Mouse (Mus musculus): ENCODE data around the gene Gm20388. TPM values are rescaled to one million over a fixed set of nuclear protein-coding genes. Genes with fewer than 3 reads are reported as not detected.

The Gm20388 gene
- total RNA-seq, 2 experiments from 2014 or later: 11.4 to 18.1 TPM

DNA sequence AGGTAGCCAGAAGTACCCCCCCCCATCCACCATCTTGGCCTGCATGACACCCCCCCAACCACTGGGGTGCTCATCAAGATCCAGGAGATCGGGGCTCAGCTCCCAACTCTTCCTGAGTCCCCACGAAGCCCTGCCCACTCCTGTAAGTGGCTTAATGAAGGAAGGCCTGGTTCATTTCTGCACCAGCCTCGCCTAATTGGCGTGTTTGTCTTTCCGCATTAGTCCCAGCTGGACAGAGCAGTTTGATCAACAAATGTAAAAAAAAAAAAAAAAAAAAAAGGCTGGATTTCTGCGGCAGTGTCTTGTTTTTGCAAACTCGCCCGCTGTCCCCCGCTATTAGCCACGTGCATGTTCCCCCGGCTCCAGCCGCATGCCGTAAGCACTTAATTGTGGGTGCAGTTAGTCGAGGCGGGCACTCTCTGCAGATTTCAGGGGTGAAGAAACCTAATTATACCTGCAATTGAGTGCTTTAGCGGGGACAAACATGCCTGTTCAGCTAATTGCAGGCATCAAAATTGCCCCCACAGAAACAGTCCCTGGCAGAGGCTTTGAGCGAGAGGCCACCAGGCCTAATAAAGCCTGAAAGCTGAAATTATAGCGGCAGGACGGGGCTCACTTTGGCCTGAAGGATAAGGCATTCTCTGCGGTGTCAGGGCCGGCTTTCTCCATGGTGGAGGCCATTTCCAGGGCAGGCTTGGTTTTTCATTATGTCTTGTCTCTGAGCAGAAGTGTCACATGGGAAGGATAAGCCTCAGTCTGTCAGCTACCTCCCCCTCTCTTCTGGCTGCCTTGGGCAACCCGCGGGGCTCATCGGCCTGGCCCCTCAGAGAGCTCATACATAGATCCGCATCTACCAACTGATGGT is 566.3 kb downstream of the Gm20388 start:
- ATAC-seq (replicated peaks; ENCODE audit: low FRiP score, low TSS enrichment, poor library complexity, severe bottlenecking): no peak

DNA sequence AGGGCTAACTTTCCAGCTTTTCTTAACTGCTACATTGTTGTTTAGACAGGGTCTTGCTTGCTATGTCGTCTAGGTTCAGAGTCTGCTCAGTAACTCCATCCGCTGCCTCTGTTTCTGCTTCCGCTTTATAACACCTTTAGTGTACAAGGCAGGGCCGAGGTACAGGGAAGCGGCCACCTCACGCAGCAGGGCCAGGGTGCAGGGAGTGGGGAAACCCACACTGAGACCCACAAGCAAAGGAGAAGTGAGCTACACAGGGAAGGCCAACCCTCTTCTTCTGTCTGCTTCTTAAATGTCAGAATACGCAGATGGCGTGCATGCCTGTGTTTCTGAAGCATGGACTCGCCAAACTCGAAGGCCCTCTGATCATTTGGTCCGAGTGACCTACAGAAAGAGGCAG is 568.1 kb downstream of the Gm20388 start:
- no peak for ATAC-seq (replicated peaks; ENCODE audit: low FRiP score, low TSS enrichment, poor library complexity, severe bottlenecking)

DNA sequence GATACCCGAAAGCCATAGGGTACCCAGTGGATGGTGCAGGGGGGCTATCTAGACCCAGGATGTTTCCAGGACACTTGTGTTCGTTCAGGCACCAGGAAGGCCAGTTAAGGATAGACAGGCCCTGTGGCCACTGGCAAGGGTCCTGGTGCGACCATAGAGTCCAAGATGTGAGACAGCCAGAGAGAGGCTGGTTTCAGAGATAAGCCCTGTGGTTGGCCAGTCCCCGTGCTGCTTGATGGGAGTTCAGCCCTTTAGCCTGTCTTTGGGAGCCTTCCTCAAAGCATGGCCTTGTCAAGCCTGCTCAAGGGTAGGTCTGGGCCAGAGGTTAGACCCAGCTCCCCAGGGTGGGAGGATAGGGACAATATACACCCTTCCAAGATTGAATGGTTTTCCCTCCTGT is 569.0 kb downstream of the Gm20388 start:
- peak; percentile 23; the same call in 1 of the 2 replicates for ATAC-seq (replicated peaks; ENCODE audit: low FRiP score, low TSS enrichment, poor library complexity, severe bottlenecking)

DNA sequence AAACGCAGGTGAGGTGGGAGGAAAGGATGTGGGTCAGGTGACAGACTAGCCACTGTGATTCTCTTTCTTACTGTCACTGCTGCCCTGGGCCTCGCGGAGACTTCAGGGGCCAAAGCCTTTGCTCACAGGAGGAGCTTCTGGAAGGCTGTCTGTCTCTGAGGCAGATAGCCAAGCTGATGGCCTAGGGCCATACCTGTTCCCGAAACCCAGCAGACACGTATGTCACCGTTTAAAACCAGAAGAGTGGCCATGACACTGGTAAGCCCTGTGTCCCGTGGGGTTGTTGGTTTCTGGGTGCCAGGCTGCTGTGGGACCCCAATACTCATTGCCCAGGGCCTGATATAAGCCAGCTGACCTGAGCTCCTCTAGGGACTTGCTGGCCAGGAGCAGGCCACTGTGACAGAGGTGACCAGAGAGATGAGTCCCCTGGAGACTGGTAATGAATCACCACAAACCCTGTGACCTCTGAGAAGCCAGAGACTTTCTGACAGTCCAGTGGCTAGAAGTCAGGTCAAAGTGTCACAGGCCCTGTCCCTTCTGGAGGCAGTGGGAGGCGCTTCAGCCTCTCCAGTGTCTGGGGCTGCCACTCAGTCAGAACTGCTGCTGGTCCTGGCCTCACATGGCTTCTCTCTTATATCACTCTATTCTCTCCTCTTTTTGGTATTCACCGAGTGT is 571.5 kb downstream of the Gm20388 start:
- no peak for ATAC-seq (replicated peaks; ENCODE audit: low FRiP score, low TSS enrichment, poor library complexity, severe bottlenecking)

DNA sequence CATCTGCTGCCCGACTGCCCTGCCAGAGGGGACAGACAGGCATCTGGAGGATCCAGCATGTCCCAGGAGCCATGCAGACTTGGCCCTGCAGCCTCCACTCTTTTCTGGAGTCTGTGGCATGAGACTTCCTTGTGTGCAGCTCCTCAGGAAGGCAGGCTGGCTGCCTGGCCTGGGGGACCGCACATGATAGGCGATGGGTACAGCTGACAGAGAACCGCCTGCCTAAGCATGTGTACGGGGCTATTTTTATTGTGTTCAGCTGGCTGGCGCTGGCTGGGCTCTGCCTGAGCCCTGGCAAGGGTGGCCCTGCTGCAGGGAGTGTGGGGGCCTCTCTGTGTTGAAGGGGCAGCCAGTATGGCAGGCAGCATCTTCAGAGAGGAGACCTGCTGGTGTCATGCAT is 573.8 kb downstream of the Gm20388 start:
- ATAC-seq (replicated peaks; ENCODE audit: low FRiP score, low TSS enrichment, poor library complexity, severe bottlenecking): no peak

DNA sequence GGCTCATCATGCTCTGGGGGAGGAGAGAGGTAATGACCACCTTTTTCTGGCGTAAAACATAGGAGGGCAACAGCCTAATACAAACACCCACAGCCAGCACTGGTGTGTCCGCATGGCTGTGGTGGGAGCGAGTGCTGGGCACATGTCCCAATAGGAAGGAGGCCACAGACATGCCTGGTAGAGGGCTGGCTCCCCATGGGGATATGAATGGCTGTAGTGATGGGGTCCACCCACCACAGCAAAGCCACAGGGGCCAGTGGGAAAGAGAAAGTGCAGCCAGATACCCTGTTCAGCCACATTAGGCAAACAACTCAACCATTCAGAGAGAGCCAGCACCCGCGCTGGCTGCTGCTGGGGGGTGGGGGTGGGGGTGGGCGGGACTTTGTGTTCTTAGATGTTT is 574.5 kb downstream of the Gm20388 start:
- no peak for ATAC-seq (replicated peaks; ENCODE audit: low FRiP score, low TSS enrichment, poor library complexity, severe bottlenecking)

DNA sequence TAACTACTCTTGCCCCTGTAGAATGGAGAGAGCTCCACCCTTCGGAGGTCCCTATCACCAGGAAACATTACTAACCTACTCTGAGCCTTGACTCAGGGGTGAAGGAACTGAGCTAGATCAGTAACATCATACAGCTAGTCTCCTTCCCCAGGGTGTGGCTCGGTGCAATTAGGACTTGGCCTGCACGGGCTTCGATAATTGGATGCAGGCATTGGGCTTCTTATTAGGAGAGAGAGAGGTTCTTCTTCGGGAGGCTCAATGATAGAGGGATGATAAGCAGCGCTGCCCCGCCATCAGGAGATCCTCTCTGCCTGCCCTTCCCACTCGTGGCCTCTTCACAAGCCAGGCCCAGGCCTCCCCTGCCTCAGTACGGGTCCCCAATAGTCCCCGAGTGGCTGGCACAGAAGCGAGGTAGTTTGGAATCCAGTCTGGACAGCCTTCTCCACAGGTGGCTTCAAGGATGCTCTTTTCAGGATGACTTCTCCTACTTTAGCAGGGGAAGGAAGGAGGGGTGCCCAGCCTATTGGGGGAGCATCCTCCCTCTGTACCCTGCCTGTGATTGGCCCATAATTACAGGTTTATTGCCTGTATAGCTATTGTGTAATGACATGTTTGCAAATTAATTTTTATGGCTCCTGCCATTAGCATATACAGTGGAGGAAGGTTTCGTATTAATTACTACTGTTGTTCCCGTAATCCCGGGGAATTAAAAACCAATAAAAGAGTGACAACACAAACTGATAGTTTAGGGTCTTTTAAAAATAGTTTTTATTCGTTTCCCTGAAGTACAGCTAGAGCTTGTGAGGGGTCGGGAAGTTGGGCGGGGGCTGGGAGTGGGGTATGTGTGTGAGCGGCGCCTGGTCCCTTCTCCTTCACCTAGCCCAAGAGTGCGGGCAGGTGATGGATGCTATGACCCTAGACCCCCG is 575.2 kb downstream of the Gm20388 start:
- ATAC-seq (replicated peaks; ENCODE audit: low FRiP score, low TSS enrichment, poor library complexity, severe bottlenecking): peak; percentile 53

DNA sequence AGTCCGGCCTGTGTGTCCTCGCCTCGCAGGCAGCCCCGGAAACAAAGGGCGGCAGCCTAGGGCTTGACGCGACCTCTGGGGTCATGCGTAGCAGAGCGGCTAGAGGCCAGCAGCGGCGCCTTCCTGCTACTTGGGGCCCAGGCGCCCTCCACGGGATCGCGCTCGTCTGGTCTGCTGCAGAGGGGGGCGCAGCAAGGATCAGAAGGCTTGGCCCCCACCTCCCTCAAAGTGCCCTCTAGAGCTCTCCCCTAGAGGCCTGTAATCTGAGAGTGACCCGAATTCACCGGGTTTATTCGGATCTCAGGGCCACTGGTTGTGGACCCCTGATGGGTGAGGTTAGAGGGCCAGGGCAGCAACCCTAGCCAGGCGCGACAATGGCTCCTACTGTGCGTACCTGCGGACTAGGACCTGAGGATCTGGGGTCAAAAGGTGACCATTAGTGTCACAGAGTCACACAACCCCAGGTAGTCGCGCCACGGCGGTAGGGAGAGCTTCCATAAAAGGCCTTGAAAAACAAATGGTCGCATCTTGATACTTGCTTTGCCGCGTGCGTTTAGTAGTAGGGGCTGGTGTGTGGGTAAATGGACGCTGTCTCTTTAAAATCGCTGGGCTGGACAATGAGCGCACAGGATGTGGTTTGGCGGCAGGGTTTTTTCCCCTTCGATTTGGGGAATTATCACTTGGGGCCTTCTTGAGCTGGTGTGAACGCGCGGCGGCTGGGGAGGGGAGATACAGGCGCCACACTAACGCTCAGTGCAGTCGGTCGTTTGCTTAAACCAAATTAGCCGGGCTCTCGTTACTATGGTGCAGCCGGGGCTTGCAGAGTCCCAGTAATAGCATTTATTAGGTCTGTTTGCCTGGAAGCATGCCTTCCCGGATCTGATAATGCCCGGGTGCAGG is 576.1 kb downstream of the Gm20388 start:
- ATAC-seq (replicated peaks; ENCODE audit: low FRiP score, low TSS enrichment, poor library complexity, severe bottlenecking): peak; percentile 55

DNA sequence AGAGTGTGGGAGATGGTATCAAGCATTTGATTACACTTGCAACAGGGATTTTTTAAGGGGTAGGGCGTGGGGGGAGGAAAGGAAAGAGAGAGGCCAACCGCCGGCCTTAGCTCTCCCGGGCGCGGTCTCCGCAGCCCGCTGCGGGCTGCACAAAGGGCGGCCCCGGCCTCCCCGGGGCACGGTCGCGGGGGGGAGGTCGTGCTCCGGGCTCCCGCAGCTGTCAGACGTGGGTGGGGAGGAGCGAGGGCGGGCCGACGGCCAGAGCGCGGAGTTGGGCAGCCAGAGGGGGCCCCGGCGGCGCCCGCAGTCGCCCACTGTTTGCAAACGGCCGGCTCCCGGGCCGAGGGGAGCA is 576.7 kb downstream of the Gm20388 start:
- ATAC-seq (replicated peaks; ENCODE audit: low FRiP score, low TSS enrichment, poor library complexity, severe bottlenecking): peak; percentile 3; the same call in 1 of the 2 replicates

DNA sequence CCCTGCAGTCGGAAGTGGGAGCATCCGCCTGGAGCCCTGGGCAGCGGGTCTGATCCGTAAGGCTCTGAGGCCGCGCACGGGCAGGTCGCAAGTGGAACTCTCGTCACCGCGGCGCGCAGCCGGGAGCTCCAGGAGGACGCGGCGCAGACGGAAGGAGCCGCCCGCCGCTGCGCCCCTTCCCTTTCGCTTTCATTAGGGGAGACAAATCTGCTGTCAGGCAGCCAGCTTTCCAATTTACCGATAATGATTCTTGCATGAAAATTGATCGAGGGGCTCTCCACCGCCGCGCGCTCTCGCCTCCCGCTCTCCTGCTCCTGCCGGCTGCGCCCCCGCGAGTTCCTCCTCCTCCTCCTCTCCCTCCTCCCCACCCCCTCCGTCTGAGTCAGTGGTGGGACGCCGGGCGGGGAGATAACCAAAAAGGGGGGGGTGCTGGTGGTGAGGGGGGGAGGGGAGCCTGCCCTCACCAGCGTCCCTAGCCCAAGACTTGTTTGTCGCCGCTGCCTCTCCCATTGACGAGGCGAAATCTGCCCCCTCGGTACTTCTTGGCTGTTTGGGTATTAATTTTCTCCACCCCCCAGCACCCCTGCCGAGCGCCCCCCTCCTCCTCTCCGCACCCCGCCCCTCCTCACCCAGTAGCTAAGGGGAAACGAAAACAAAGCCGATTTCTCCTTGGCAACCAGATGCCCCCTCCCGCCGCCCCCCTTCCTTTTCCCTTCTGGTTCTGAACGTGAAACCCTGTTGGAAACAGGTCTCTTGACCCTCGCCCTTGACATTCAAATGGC is 577.3 kb downstream of the Gm20388 start:
- peak; percentile 6 for ATAC-seq (replicated peaks; ENCODE audit: low FRiP score, low TSS enrichment, poor library complexity, severe bottlenecking)

DNA sequence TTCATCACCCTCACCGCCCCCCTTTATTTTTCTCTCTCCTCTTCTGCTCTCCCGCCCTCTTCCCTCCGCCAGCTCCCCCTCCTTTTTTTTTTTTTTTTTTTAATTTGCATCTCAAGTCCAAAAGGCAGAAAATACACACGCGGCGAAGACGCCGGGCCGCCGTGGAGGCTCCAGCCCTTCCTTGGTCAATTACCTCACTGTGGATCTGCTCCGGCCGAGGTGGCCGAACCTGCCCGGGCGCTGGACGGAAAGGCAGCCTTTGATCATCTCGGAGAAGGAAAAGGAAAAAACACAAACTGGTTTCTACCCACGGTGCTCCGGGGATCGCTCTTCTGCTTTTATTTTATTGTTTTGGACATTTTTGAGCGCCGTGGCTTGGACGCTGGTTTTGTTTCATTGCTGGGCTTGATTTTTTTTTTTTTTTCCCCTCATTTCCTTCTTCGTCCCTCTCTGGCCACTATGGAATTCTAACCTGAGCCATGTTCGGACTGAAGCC is 578.0 kb downstream of the Gm20388 start:
- ATAC-seq (replicated peaks; ENCODE audit: low FRiP score, low TSS enrichment, poor library complexity, severe bottlenecking): no peak

DNA sequence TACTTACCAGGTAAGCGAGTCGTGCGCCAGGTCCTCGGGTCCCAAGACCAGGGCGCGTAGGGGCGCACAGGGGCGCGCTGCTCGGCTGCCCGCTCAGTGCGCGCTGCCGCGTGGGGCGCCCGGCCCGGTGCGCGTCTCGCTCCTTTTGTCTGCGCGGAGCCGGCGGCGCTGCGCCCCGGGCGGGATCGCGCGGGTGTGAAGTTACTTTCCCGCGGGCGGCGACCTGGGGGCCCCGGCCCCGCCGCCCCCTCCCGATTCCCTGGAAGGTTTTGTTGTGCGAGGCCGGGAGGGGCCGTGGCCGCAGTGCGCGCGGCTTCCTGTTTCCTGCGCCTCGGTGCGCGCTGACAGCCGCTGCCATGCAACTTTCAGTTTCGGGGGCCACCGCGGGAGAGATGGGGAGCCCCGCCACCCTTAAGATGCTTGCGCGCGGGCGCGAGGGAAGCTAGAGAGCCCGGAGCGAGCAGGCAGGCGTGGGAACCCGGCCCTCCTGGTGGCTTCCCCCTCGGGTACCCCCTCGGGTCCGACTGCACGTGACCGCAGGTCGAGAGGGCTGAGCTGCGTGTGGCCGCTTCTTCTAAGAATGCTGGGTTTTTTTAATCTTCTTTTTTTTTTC is 578.6 kb downstream of the Gm20388 start:
- ATAC-seq (replicated peaks; ENCODE audit: low FRiP score, low TSS enrichment, poor library complexity, severe bottlenecking): no peak

DNA sequence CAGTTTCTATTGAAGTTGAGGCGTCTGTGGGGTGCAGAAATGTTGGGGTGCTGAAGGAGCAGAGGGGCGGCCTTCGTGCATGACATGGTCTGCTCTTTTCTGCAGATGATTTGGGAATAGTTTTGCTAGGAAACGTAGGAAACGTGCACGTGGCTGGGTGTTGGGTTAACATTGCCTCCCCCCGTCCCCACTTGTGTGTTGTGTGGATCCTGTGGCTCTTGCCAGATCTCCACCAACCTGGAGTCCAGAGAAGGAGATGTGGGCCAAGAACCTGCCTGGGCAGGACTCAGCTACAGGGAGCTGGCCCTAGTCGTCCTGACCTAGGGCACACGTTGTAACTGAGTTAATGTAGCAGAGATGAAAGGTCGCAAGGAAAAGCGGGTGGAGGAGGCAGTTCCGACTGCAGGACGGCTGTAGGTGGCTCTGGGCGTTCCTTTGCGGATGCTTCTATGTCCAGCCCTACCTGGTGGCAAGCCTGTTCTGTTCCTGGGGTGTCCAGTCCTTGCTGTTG is 579.2 kb downstream of the Gm20388 start:
- ATAC-seq (replicated peaks; ENCODE audit: low FRiP score, low TSS enrichment, poor library complexity, severe bottlenecking): no peak

DNA sequence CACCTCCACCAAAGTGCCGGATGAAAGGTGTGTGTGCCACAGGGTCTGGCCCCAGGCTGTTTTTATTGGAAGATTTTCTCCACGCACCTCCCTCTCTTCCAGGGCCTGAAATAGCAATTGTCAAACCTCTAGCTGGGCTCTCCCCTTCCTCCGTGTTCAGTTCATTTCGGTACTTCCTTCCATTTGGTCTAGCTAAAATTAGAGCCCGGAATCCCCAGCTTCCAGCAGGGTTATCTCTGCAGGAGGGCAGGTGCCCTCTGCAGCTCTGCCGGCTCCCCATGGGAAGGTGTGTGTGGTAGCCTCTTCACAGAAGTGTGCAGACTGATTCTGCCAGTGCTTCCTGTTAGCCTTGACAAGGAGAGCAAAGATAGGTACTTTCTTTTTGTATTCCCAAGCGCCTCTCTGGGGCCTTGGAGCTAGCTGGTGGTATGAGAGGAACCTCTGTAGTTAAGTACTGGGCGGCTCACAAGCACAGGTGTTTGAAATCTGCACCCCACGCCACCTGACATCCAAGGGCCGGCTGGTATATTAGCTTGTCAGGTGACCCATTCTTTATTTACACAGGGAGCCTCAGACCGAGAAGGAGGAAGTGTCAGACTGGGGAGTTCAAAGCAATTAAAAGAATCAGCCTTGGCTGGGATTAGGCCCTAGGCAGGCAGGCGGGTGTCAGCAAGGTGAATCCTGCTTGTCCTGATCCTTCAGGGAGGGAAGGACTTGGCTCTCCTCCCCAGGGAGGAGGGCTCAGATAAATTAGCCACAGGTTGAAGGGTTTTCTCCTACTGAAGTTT is 579.9 kb downstream of the Gm20388 start:
- no peak for ATAC-seq (replicated peaks; ENCODE audit: low FRiP score, low TSS enrichment, poor library complexity, severe bottlenecking)

DNA sequence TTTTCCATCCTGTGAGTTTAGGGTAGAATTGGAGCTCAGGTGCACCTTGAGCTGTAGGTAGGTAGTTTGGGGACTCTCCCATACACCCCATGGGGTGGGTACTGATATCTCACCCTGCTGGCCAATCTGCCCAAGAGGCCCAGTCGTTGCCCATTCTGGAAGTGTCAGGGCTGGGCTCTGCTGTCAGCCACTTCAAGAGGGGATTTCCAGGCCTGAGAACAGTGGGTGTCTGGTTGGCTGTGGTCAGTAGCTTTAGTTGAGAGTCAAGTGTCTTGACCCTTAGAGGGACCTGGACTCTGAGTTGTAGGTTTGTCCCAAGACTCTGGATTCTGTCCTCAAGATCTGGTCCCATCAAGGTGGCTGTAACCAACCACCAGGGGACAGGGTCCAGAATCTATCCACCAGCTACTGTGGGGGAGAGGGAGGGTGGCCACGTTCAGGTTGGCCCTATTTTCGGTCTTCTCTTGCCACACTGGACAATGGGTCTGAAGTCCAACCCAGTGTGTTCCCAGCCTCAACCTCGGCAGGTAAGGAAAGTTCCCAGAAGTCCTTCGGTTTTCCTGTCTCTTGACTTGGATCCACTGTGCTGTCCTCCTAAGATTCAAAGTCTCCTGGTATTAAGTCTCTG is 580.6 kb downstream of the Gm20388 start:
- ATAC-seq (replicated peaks; ENCODE audit: low FRiP score, low TSS enrichment, poor library complexity, severe bottlenecking): no peak

DNA sequence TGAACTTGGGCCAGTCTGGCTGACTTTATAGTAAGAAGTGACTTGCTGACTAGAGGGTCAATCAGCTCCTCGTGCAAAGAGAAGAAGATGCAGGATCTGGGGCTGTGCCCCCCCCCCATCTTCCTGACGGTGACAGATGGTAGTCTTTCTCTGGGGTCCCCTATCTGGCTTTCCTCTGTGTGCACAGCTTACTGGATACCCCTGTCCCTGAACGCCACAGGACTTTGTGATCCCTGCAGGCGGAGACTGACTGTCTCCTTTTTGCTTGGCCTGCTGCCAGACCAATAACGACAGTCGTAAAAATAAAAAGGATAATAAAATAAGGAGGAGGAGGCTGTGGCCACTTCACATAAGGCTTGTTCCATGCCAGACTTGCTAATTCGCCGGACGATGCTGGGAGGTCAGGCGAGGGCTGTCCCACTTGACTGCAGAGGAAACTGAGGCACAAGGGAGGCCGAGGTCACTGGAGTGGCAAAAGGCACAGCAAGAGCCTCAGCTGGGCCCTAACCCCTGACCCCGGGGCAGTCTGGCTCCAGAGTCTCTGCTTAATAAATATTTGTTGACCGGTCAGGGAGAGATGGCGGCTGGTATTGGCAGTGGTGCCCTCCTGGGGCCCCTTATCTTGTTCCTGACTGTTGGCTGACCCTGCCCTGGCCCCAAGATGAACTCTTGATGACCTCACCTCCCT is 581.7 kb downstream of the Gm20388 start:
- ATAC-seq (replicated peaks; ENCODE audit: low FRiP score, low TSS enrichment, poor library complexity, severe bottlenecking): no peak

Data from megakaryocyte-erythroid progenitor cell, adult 5-6 weeks (primary cell).